Mouse (Mus musculus) heart, postnatal 0 days (tissue): ENCODE measurements around the gene Cfap126.
"Not testable (repeated sequence)": the region's sequence is repeated elsewhere in the genome, so short reads cannot be mapped to it uniquely, and the experiment has no call there.

Source experiments
- CTCF ChIP-seq: IDR thresholded peaks from 2 replicates; pipeline ENCODE4 v1.5.1; 2016; ENCODE audit warnings: antibody characterized with exemption, control low read depth, low read depth
- EP300 ChIP-seq: IDR thresholded peaks from 2 replicates; pipeline ENCODE4 v1.6.1; 2016; ENCODE audit warnings: antibody characterized with exemption, low read depth

GRCm38 (mm10) chr1:171077955-171078354 is 35.8 kb upstream of the Cfap126 start:
- not testable (repeated sequence) for TF ChIP-seq CTCF, EP300
